Mouse (Mus musculus) myocyte (in vitro differentiated cells): ENCODE data around the gene Cck.

Source experiments
- CEBPB ChIP-seq: IDR thresholded peaks from 2 replicates; pipeline ENCODE4 v1.6.1; 2011; ENCODE audit warnings: mild to moderate bottlenecking, moderate library complexity; ENCODE audit not compliant: poor library complexity, insufficient read depth, severe bottlenecking
- E2F4 ChIP-seq: IDR thresholded peaks from one replicate; pipeline ENCODE4 v1.6.1; 2011; ENCODE audit warnings: mild to moderate bottlenecking, control low read depth, moderate library complexity; ENCODE audit not compliant: insufficient read depth
- MAX ChIP-seq: IDR thresholded peaks from one replicate; pipeline ENCODE4 v1.6.1; 2011; ENCODE audit warnings: low read depth, mild to moderate bottlenecking, control low read depth
- MYOD1 ChIP-seq, 3 experiments: IDR thresholded peaks; one replicate each; pipeline ENCODE4 v1.6.1; 2011; ENCODE audit warnings: control low read depth in 2 of 3, low read depth in 2 of 3, mild to moderate bottlenecking in 2 of 3, moderate library complexity in 1 of 3; ENCODE audit not compliant: insufficient read length in 2 of 3, control insufficient read depth in 1 of 3
- MYOG ChIP-seq, 3 experiments: IDR thresholded peaks; one replicate each; pipeline ENCODE4 v1.6.1; 2011; ENCODE audit warnings: control low read depth in 2 of 3, low read depth in 2 of 3, mild to moderate bottlenecking in 2 of 3; ENCODE audit not compliant: insufficient read length in 2 of 3, control insufficient read depth in 1 of 3, insufficient read depth in 1 of 3
- POLR2A ChIP-seq: IDR thresholded peaks from one replicate; pipeline ENCODE4 v1.6.1; 2011; ENCODE audit warnings: low read depth, mild to moderate bottlenecking, control low read depth, moderate library complexity; ENCODE audit not compliant: insufficient read length
- POLR2AphosphoS2 ChIP-seq: IDR thresholded peaks from one replicate; pipeline ENCODE4 v1.6.1; 2011; ENCODE audit warnings: low read depth, control low read depth; ENCODE audit not compliant: insufficient read length
- REST ChIP-seq: IDR thresholded peaks from one replicate; pipeline ENCODE4 v1.6.1; 2011; ENCODE audit warnings: mild to moderate bottlenecking, control low read depth, moderate library complexity; ENCODE audit not compliant: insufficient read depth, insufficient read length
- SRF ChIP-seq: IDR thresholded peaks from one replicate; pipeline ENCODE4 v1.6.1; 2011; ENCODE audit warnings: low read depth; ENCODE audit not compliant: control insufficient read depth, insufficient read length
- TCF12 ChIP-seq: IDR thresholded peaks from one replicate; pipeline ENCODE4 v1.6.1; 2011; ENCODE audit warnings: mild to moderate bottlenecking, control low read depth; ENCODE audit not compliant: poor library complexity, insufficient read depth, severe bottlenecking
- TCF3 ChIP-seq: IDR thresholded peaks from one replicate; pipeline ENCODE4 v1.6.1; 2011; ENCODE audit warnings: low read depth, control low read depth; ENCODE audit not compliant: insufficient read length
- USF1 ChIP-seq: IDR thresholded peaks from one replicate; pipeline ENCODE4 v1.6.1; 2011; ENCODE audit warnings: low read depth, mild to moderate bottlenecking, control low read depth, moderate library complexity

GRCm38 (mm10) chr9:121487216-121487615 is 8.3 kb downstream of the Cck start:
- TF ChIP-seq POLR2A (no peak), USF1 (no peak), MAX (no peak), REST (no peak), POLR2AphosphoS2 (no peak), CEBPB (no peak), TCF3 (no peak), MYOG (IDR thresholded peaks at IDR 0.05; ENCODE audit: control insufficient read depth in 1 of 3, insufficient read depth in 1 of 3, insufficient read length in 2 of 3, low read depth in 2 of 3) (no peak), TCF12 (no peak), E2F4 (no peak), MYOD1 (IDR thresholded peaks at IDR 0.05; ENCODE audit: control insufficient read depth in 1 of 3, insufficient read length in 2 of 3, low read depth in 2 of 3) (no peak), SRF (no peak)
